Mouse (Mus musculus) liver, embryonic 14.5 days (tissue): ENCODE measurements around the gene Edil3. TPM values are rescaled to one million over a fixed set of nuclear protein-coding genes. Genes with fewer than 3 reads are reported as not detected.

Source experiments
- ATAC-seq: fragments of 200-750 bp; cut with Nextera tagmentation; 2 replicates; pipeline ENCODE4 v1.8.0; 2017; ENCODE audit warnings: moderate number of reproducible peaks, mild to moderate bottlenecking, moderate library complexity; ENCODE audit not compliant: insufficient read depth
- DNase-seq, 3 experiments: peaks; one replicate each; pipeline ENCODE4 v3.0.0-alpha.2; 2012 to 2013; ENCODE audit warnings: low read depth in 3 of 3, low spot score in 3 of 3
- H3K27ac ChIP-seq: fragments of 300-500 bp; sonication (generic); 2 replicates; pipeline ENCODE4 v1.5.1; 2014; ENCODE audit warnings: moderate library complexity, mild to moderate bottlenecking, control low read depth, inconsistent platforms
- H3K27me3 ChIP-seq: fragments of 300-500 bp; sonication (generic); 2 replicates; pipeline ENCODE4 v1.6.1; 2014; ENCODE audit warnings: mild to moderate bottlenecking, low read length, moderate library complexity; ENCODE audit not compliant: control insufficient read depth, insufficient read depth
- H3K36me3 ChIP-seq: fragments of 300-500 bp; sonication (generic); replicated peaks from 2 replicates; pipeline ENCODE4 v1.6.1; 2014; ENCODE audit warnings: low read depth; ENCODE audit not compliant: control insufficient read depth, insufficient read depth
- H3K4me1 ChIP-seq, 2 experiments: fragments of 200-500 bp in 1 of 2; fragments of 300-500 bp in 1 of 2; sonication (generic) in 1 of 2; replicated peaks; 2 replicates each; pipeline ENCODE4 v1.6.1; 2012 to 2014; ENCODE audit warnings: antibody characterized with exemption in 1 of 2, inconsistent platforms in 1 of 2, low read length in 1 of 2; ENCODE audit not compliant: control insufficient read depth in 2 of 2, insufficient read depth in 2 of 2
- H3K4me2 ChIP-seq: fragments of 300-500 bp; sonication (generic); 2 replicates; pipeline ENCODE4 v1.6.1; 2014; ENCODE audit warnings: low read depth, mild to moderate bottlenecking, control low read depth, moderate library complexity
- H3K4me3 ChIP-seq, 2 experiments: fragments of 200-500 bp in 1 of 2; fragments of 300-500 bp in 1 of 2; sonication (generic) in 1 of 2; 2 replicates each; pipeline ENCODE4 v1.5.1; 2012 to 2014; ENCODE audit warnings: low read depth in 2 of 2, low read length in 2 of 2, mild to moderate bottlenecking in 2 of 2, control low read depth in 1 of 2, inconsistent platforms in 1 of 2, moderate library complexity in 1 of 2; ENCODE audit not compliant: insufficient read depth in 1 of 2
- H3K9ac ChIP-seq: fragments of 300-500 bp; sonication (generic); replicated peaks from 2 replicates; pipeline ENCODE4 v1.6.1; 2014; ENCODE audit warnings: mild to moderate bottlenecking, control low read depth, moderate library complexity
- H3K9me3 ChIP-seq: fragments of 300-500 bp; sonication (generic); 2 replicates; pipeline ENCODE4 v1.6.1; 2016; ENCODE audit warnings: low read length, mixed read lengths; ENCODE audit not compliant: control insufficient read depth
- CTCF ChIP-seq: IDR thresholded peaks from 2 replicates; pipeline ENCODE4 v1.5.1; 2016; ENCODE audit warnings: antibody characterized with exemption, low read depth, control low read depth
- EP300 ChIP-seq: IDR thresholded peaks from 2 replicates; pipeline ENCODE4 v1.6.1; 2016; ENCODE audit warnings: antibody characterized with exemption, low read depth
- WGBS: fragments of 180-500 bp; shearing (Covaris S2); extraction: QIAGEN DNeasy Blood & Tissue Kit; methylation state at CpG from one replicate; pipeline ENCODE4 v1.1.7; 2014; ENCODE audit not compliant: insufficient replicate concordance; 5-methylcytosine and 5-hydroxymethylcytosine counted together
- polyA plus RNA-seq, 2 experiments: library from polyadenylated mRNA; depleted of rRNA in 1 of 2; stranded (reverse) in 1 of 2; unstranded in 1 of 2; fragments of >200 nt; fragmentation: Nextera tagmentation in 1 of 2; extraction: Ambion mirVana in 1 of 2; gene quantifications; 2 replicates each; pipeline versions ENCODE4 v1.2.1 to v1.2.3; 2012 to 2014

The Edil3 gene
- polyA plus RNA-seq, 2 experiments, result 0.08 to 0.20 TPM

GRCm38 (mm10) chr13:89339055-89339454, 517.8 kb downstream of the Edil3 start:
- DNase-seq, result no peak
- Histone ChIP-seq H3K4me1 (no peaks in the 10 kb centered on the region), H3K9me3 (no peaks in the 10 kb centered on the region), H3K27me3 (no peaks in the 10 kb centered on the region), H3K9ac (no peak overlapping the region), H3K4me2 (no peak overlapping the region), H3K4me3 (no peak overlapping the region), H3K27ac (no peak overlapping the region), H3K36me3 (no peaks in the 10 kb centered on the region)
- TF ChIP-seq EP300 (no peak), CTCF (no peak)
- no peak for ATAC-seq
- 64% methylated on average over 4 of the region's 4 CpGs for WGBS

- no peaks in the 10 kb centered on the region for H3K27me3 ChIP-seq
- no peaks in the 10 kb centered on the region for H3K36me3 ChIP-seq
- WGBS, result 65% methylated on average over 3 of the region's 3 CpGs
- TF ChIP-seq EP300 (no peak), CTCF (no peak)
- H3K27ac ChIP-seq, result no peak overlapping the region
- H3K4me3 ChIP-seq, result no peak overlapping the region
- ATAC-seq, result no peak
- H3K4me1 ChIP-seq, result no peaks in the 10 kb centered on the region
- DNase-seq, result no peak
- H3K9me3 ChIP-seq, result no peaks in the 10 kb centered on the region
- H3K9ac ChIP-seq, result no peak overlapping the region
- no peak overlapping the region for H3K4me2 ChIP-seq
Measured at GRCm38 (mm10) chr13:89339776-89340175, 518.5 kb downstream of the Edil3 start.

- no peak for DNase-seq
- Histone ChIP-seq H3K4me1 (no peaks in the 10 kb centered on the region), H3K36me3 (no peaks in the 10 kb centered on the region), H3K9ac (no peak overlapping the region), H3K27ac (no peak overlapping the region), H3K27me3 (no peaks in the 10 kb centered on the region), H3K4me2 (no peak overlapping the region), H3K9me3 (no peaks in the 10 kb centered on the region), H3K4me3 (no peak overlapping the region)
- no peak for ATAC-seq
- WGBS, result 58% methylated on average over 3 of the region's 3 CpGs
- no peak for TF ChIP-seq EP300
- no peak for TF ChIP-seq CTCF
Measured at GRCm38 (mm10) chr13:89355234-89355633, 534.0 kb downstream of the Edil3 start.

- Histone ChIP-seq H3K36me3 (no peaks in the 10 kb centered on the region), H3K9ac (no peak overlapping the region), H3K4me3 (no peak overlapping the region), H3K27ac (no peak overlapping the region), H3K4me1 (no peaks in the 10 kb centered on the region), H3K9me3 (no peaks in the 10 kb centered on the region), H3K27me3 (no peaks in the 10 kb centered on the region), H3K4me2 (no peak overlapping the region)
- ATAC-seq, result no peak
- TF ChIP-seq EP300 (no peak), CTCF (no peak)
- no peak for DNase-seq
Measured at GRCm38 (mm10) chr13:89358407-89358806, 537.1 kb downstream of the Edil3 start.

- Histone ChIP-seq H3K27ac (no peak overlapping the region), H3K27me3 (no peaks in the 10 kb centered on the region), H3K9ac (no peak overlapping the region), H3K9me3 (no peaks in the 10 kb centered on the region), H3K36me3 (no peaks in the 10 kb centered on the region), H3K4me1 (no peaks in the 10 kb centered on the region), H3K4me3 (no peak overlapping the region), H3K4me2 (no peak overlapping the region)
- TF ChIP-seq CTCF, result no peak
- TF ChIP-seq EP300, result no peak
- no peak for ATAC-seq
- 53% methylated on average over 4 of the region's 4 CpGs for WGBS
- no peak for DNase-seq
Measured at GRCm38 (mm10) chr13:89362274-89362673, 541.0 kb downstream of the Edil3 start.

- TF ChIP-seq EP300 (no peak), CTCF (no peak)
- no peak for DNase-seq
- Histone ChIP-seq H3K4me3 (no peak overlapping the region), H3K27ac (no peak overlapping the region), H3K9ac (no peak overlapping the region), H3K27me3 (no peaks in the 10 kb centered on the region), H3K36me3 (no peaks in the 10 kb centered on the region), H3K4me2 (no peak overlapping the region), H3K4me1 (no peaks in the 10 kb centered on the region), H3K9me3 (no peaks in the 10 kb centered on the region)
- no peak for ATAC-seq
Measured at GRCm38 (mm10) chr13:89371253-89371652, 550.0 kb downstream of the Edil3 start.
